Mouse (Mus musculus) heart, adult 2 months (tissue): ENCODE measurements at regions not wholly inside any gene's neighbourhood (a gene's known extent, or its start where the extent isn't known, plus 50 kb on each side); places are given as distances from the start of the nearest gene placed in this dataset.

Experiments used
- DNase-seq, 2 experiments: peaks; one replicate each; pipeline ENCODE4 v3.0.0; 2021
- H3K27ac ChIP-seq: fragments of 200-600 bp; 2 replicates; pipeline ENCODE4 v1.8.1; 2022
- H3K27me3 ChIP-seq: fragments of 200-500 bp; 2 replicates; pipeline ENCODE4 v1.6.1; 2012; ENCODE audit warnings: mild to moderate bottlenecking, low read length, inconsistent platforms, mixed read lengths; ENCODE audit not compliant: control insufficient read depth, insufficient read depth
- H3K36me3 ChIP-seq: fragments of 200-500 bp; 2 replicates; pipeline ENCODE4 v1.6.1; 2012; ENCODE audit warnings: low read length, inconsistent platforms; ENCODE audit not compliant: control insufficient read depth, insufficient read depth
- H3K4me1 ChIP-seq: fragments of 200-500 bp; 2 replicates; pipeline ENCODE4 v1.6.1; 2011; ENCODE audit warnings: low read length; ENCODE audit not compliant: control insufficient read depth, insufficient read depth
- H3K4me3 ChIP-seq: fragments of 200-600 bp; 2 replicates; pipeline ENCODE4 v1.8.1; 2022
- H3K79me2 ChIP-seq: fragments of 200-500 bp; replicated peaks from 2 replicates; pipeline ENCODE4 v1.6.1; 2012; ENCODE audit warnings: mild to moderate bottlenecking, inconsistent platforms, low read length, moderate library complexity, mixed read lengths; ENCODE audit not compliant: control insufficient read depth, insufficient read depth
- H3K9ac ChIP-seq: fragments of 200-500 bp; 2 replicates; pipeline ENCODE4 v1.6.1; 2012; ENCODE audit warnings: low read depth, mild to moderate bottlenecking, control low read depth, inconsistent platforms, low read length, mixed read lengths
- CTCF ChIP-seq: fragments of 200-600 bp; IDR thresholded peaks from 2 replicates; pipeline ENCODE4 v1.8.1; 2022; ENCODE audit warnings: antibody characterized with exemption, mild to moderate bottlenecking, moderate library complexity
- EP300 ChIP-seq: fragments of 200-500 bp; IDR thresholded peaks from 2 replicates; pipeline ENCODE4 v1.6.1; 2011; ENCODE audit warnings: low read depth, low read length, control low read depth; ENCODE audit not compliant: insufficient read depth
- POLR2A ChIP-seq: fragments of 200-500 bp; IDR thresholded peaks from 2 replicates; pipeline ENCODE4 v1.6.1; 2011; ENCODE audit warnings: mild to moderate bottlenecking, low read depth, low read length, control low read depth; ENCODE audit not compliant: insufficient read depth
- WGBS: fragments of 180-500 bp; shearing (Covaris S2); methylation state at CpG from one replicate; pipeline ENCODE4 v1.1.7; 2018; 5-methylcytosine and 5-hydroxymethylcytosine counted together
- intact Hi-C: fragments of 180-260 bp; cut with DNase I; formaldehyde crosslinking; loops from one replicate; pipeline ENCODE4 v1.15.1; 2025

- H3K36me3 ChIP-seq: no peaks in the 10 kb centered on the region; the same call in 1 of the 2 replicates
- no peaks in the 10 kb centered on the region for H3K27me3 ChIP-seq
- DNase-seq: peak; percentile 46 to 68
- peak; percentile 73; the same call in 1 of the 2 replicates for TF ChIP-seq EP300
- TF ChIP-seq POLR2A: peak; percentile 27; the same call in 1 of the 2 replicates
- TF ChIP-seq CTCF: no peak; the same call in 1 of the 2 replicates
- WGBS: 32% methylated on average over 19 of the region's 19 CpGs
- H3K27ac ChIP-seq: peak overlapping the region; percentile 82
- H3K9ac ChIP-seq: no peak overlapping the region
- H3K4me1 ChIP-seq: peaks cover 2% of the 10 kb centered on the region; the same call in 1 of the 2 replicates
- peak overlapping the region; percentile 22 for H3K4me3 ChIP-seq
- no peaks in the 10 kb centered on the region for H3K79me2 ChIP-seq
- intact Hi-C loops: loop anchor here (1.0 to 5.0 kb wide), 4 partner anchors 45 to 202 kb away; no protein-coding TSS in a partner anchor
These were observed 194.1 kb downstream of the Gm13691 start for GRCm38 (mm10) chr2:84184288-84185015.

GRCm38 (mm10) chr2:84185016-84185330, 194.6 kb downstream of the Gm13691 start:
- peak overlapping the region; percentile 9; the same call in 1 of the 2 replicates for H3K4me3 ChIP-seq

DNA sequence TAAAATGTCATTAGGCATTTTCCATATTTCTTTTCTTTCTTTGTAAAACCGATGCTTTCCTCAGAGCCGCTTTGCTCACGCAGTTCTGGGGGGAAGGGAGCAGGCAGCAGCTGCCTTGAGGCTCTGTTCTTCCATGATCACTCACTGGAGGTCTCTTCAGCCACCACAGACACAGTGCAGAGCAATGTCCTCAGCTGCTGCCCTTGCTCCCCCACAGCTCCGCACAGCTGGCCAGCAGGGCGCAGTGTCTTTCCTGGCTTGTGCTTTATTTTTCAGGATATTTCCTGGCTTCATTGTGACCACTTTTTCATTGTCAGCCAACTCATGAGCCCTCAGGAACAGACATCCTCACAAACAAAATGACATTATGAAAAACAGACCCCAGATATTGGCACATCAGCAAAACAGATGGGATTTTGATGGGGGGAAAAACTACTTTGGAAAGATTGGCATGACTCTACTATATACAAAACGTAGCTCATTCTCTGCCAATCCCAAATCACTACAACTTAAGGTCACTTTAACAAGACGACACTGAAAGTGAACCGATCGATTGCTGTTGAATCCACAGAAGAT, 195.9 kb downstream of the Gm13691 start:
- intact Hi-C loops: loop anchor here (2.0 to 5.0 kb wide), 2 partner anchors 106 to 239 kb away; partner anchors contain the start of gene Calcrl
- Histone ChIP-seq H3K4me3 (no peak overlapping the region), H3K27ac (peak overlapping the region; percentile 82), H3K27me3 (no peaks in the 10 kb centered on the region), H3K4me1 (peaks cover 2% of the 10 kb centered on the region; the same call in 1 of the 2 replicates), H3K9ac (no peak overlapping the region), H3K36me3 (no peaks in the 10 kb centered on the region; the same call in 1 of the 2 replicates), H3K79me2 (no peaks in the 10 kb centered on the region)
- TF ChIP-seq EP300 (peak; percentile 83), POLR2A (0 out of 2 replicates have a peak, but pooled peaks have one; percentile 23), CTCF (peak; percentile 76)
- DNase-seq: peak; percentile 66 to 73
- WGBS: 23% methylated on average over 9 of the region's 9 CpGs

More at GRCm38 (mm10) chr2:84185016-84185330, 194.6 kb downstream of the Gm13691 start:
- no peaks in the 10 kb centered on the region; the same call in 1 of the 2 replicates for H3K36me3 ChIP-seq
- H3K79me2 ChIP-seq: no peaks in the 10 kb centered on the region
- WGBS: 49% methylated on average over 7 of the region's 7 CpGs
- peak overlapping the region; percentile 82 for H3K27ac ChIP-seq
- TF ChIP-seq CTCF: no peak; the same call in 1 of the 2 replicates
- TF ChIP-seq EP300: no peak
- TF ChIP-seq POLR2A: no peak
- H3K9ac ChIP-seq: no peak overlapping the region
- H3K27me3 ChIP-seq: no peaks in the 10 kb centered on the region
- no peak for DNase-seq
- intact Hi-C loops: loop anchor here (2.0 to 5.0 kb wide), 2 partner anchors 107 to 202 kb away; no protein-coding TSS in a partner anchor
- peaks cover 2% of the 10 kb centered on the region; the same call in 1 of the 2 replicates for H3K4me1 ChIP-seq

GRCm38 (mm10) chr2:84187456-84187855, 197.1 kb downstream of the Gm13691 start:
- no peak overlapping the region for H3K27ac ChIP-seq
- WGBS: 83% methylated on average over 4 of the region's 4 CpGs

GRCm38 (mm10) chr2:84189302-84189701, 198.9 kb downstream of the Gm13691 start:
- no peak for DNase-seq
- Histone ChIP-seq H3K9ac (no peak overlapping the region), H3K27ac (no peak overlapping the region), H3K4me3 (no peak overlapping the region), H3K36me3 (no peaks in the 10 kb centered on the region; the same call in 1 of the 2 replicates), H3K79me2 (no peaks in the 10 kb centered on the region), H3K4me1 (peaks cover 2% of the 10 kb centered on the region; the same call in 1 of the 2 replicates), H3K27me3 (no peaks in the 10 kb centered on the region)
- intact Hi-C loops: loop anchor here (5.0 kb wide), 1 partner anchor 103 kb away; no protein-coding TSS in a partner anchor
- 90% methylated on average over 3 of the region's 3 CpGs for WGBS
- TF ChIP-seq POLR2A (no peak), EP300 (no peak), CTCF (no peak)

More at GRCm38 (mm10) chr2:84187456-84187855, 197.1 kb downstream of the Gm13691 start:
- H3K4me3 ChIP-seq: no peak overlapping the region
- no peaks in the 10 kb centered on the region; the same call in 1 of the 2 replicates for H3K36me3 ChIP-seq
- intact Hi-C loops: loop anchor here (2.0 to 5.0 kb wide), 2 partner anchors 105 to 237 kb away; partner anchors contain the start of gene Calcrl
- no peak for DNase-seq
- H3K79me2 ChIP-seq: no peaks in the 10 kb centered on the region
- H3K4me1 ChIP-seq: peaks cover 2% of the 10 kb centered on the region; the same call in 1 of the 2 replicates
- no peak overlapping the region for H3K9ac ChIP-seq
- no peak for TF ChIP-seq EP300
- TF ChIP-seq POLR2A: no peak
- no peak for TF ChIP-seq CTCF
- no peaks in the 10 kb centered on the region for H3K27me3 ChIP-seq

- intact Hi-C loops: no loop called here
- no peak for DNase-seq
- Histone ChIP-seq H3K27ac (no peak overlapping the region), H3K4me1 (no peaks in the 10 kb centered on the region), H3K79me2 (no peaks in the 10 kb centered on the region), H3K27me3 (no peaks in the 10 kb centered on the region), H3K9ac (no peak overlapping the region), H3K36me3 (no peaks in the 10 kb centered on the region), H3K4me3 (no peak overlapping the region)
- TF ChIP-seq CTCF: no peak
- TF ChIP-seq EP300: no peak
- TF ChIP-seq POLR2A: no peak
- WGBS: 82% methylated on average over 1 of the region's 1 CpGs
These were observed 208.1 kb downstream of the Calcrl start for GRCm38 (mm10) chr2:84217116-84217515.
